Mouse (Mus musculus) MEL (cell line): ENCODE measurements around the gene Olfr718-ps1. TPM values are rescaled to one million over a fixed set of nuclear protein-coding genes. Genes with fewer than 3 reads are reported as not detected.

Experiments used
- DNase-seq: peaks from one replicate; pipeline ENCODE4 v3.0.0; 2011; ENCODE audit warnings: low read depth, low spot score
- H3K27ac ChIP-seq: 2 replicates; pipeline ENCODE4 v1.5.1; 2012; ENCODE audit warnings: low read depth, mild to moderate bottlenecking, control low read depth, low read length, moderate library complexity; ENCODE audit not compliant: control insufficient read depth
- H3K27me3 ChIP-seq, 2 experiments: fragments of 150-350 bp in 1 of 2; sonication (generic) in 1 of 2; 2 replicates each; pipeline ENCODE4 v1.6.1; 2012; ENCODE audit warnings: low read length in 2 of 2, mild to moderate bottlenecking in 2 of 2, improper control_type of control experiment in 1 of 2, moderate library complexity in 1 of 2; ENCODE audit not compliant: insufficient read depth in 2 of 2, control insufficient read depth in 1 of 2
- H3K36me3 ChIP-seq, 2 experiments: 2 replicates each; pipeline ENCODE4 v1.6.1; 2012 to 2014; ENCODE audit warnings: low read length in 2 of 2, improper control_type of control experiment in 1 of 2, inconsistent platforms in 1 of 2, mild to moderate bottlenecking in 1 of 2; ENCODE audit not compliant: insufficient read depth in 2 of 2, control insufficient read depth in 1 of 2
- H3K4me1 ChIP-seq, 2 experiments: fragments of 150-350 bp in 1 of 2; sonication (generic) in 1 of 2; 2 replicates each; pipeline ENCODE4 v1.6.1; 2012; ENCODE audit warnings: low read length in 2 of 2, improper control_type of control experiment in 1 of 2, mild to moderate bottlenecking in 1 of 2; ENCODE audit not compliant: insufficient read depth in 2 of 2, control insufficient read depth in 1 of 2
- H3K4me3 ChIP-seq, 2 experiments: fragments of 150-350 bp in 1 of 2; sonication (generic) in 1 of 2; 2 replicates each; pipeline ENCODE4 v1.5.1; 2012; ENCODE audit warnings: low read depth in 2 of 2, low read length in 2 of 2, mild to moderate bottlenecking in 2 of 2, moderate library complexity in 2 of 2, control low read depth in 1 of 2, improper control_type of control experiment in 1 of 2; ENCODE audit not compliant: control insufficient read depth in 1 of 2, insufficient read depth in 1 of 2
- H3K79me2 ChIP-seq: 2 replicates; pipeline ENCODE4 v1.6.1; 2012; ENCODE audit warnings: mild to moderate bottlenecking, low read length, moderate library complexity; ENCODE audit not compliant: control insufficient read depth, poor library complexity, insufficient read depth
- H3K9ac ChIP-seq: 2 replicates; pipeline ENCODE4 v1.6.1; 2012; ENCODE audit warnings: low read depth, mild to moderate bottlenecking, control low read depth, low read length, moderate library complexity; ENCODE audit not compliant: control insufficient read depth, poor library complexity, severe bottlenecking
- H3K9me3 ChIP-seq: fragments of 150-350 bp; sonication (generic); replicated peaks from 2 replicates; pipeline ENCODE4 v1.6.1; 2012; ENCODE audit warnings: mild to moderate bottlenecking, low read length, improper control_type of control experiment, moderate library complexity; ENCODE audit not compliant: insufficient read depth
- CHD2 ChIP-seq: IDR thresholded peaks from 2 replicates; pipeline ENCODE4 v1.6.1; 2011; ENCODE audit warnings: low read length, improper control_type of control experiment
- CTCF ChIP-seq, 3 experiments: IDR thresholded peaks in 2 of 3; conservative IDR thresholded peaks in 1 of 3; 2 replicates each; pipeline ENCODE4 v1.5.1; 2011 to 2012; ENCODE audit warnings: low read length in 3 of 3, low read depth in 2 of 3, mild to moderate bottlenecking in 2 of 3, improper control_type of control experiment in 1 of 3, inconsistent platforms in 1 of 3, mixed read lengths in 1 of 3, moderate library complexity in 1 of 3; ENCODE audit not compliant: control insufficient read depth in 1 of 3, insufficient read depth in 1 of 3, poor library complexity in 1 of 3, severe bottlenecking in 1 of 3
- ELF1 ChIP-seq: IDR thresholded peaks from 2 replicates; pipeline ENCODE4 v1.6.1; 2014; ENCODE audit warnings: low read depth, mild to moderate bottlenecking, inconsistent platforms, low read length, improper control_type of control experiment, moderate library complexity
- ETS1 ChIP-seq: IDR thresholded peaks from 2 replicates; pipeline ENCODE4 v1.6.1; 2012; ENCODE audit warnings: low read depth, mild to moderate bottlenecking, inconsistent platforms, low read length, improper control_type of control experiment, moderate library complexity
- GATA1 ChIP-seq: IDR thresholded peaks from 2 replicates; pipeline ENCODE4 v1.6.1; 2011; ENCODE audit warnings: low read depth, low read length, improper control_type of control experiment
- JUND ChIP-seq: IDR thresholded peaks from 2 replicates; pipeline ENCODE4 v1.6.1; 2011; ENCODE audit warnings: low read depth, mild to moderate bottlenecking, improper control_type of control experiment, low read length
- MAFK ChIP-seq: IDR thresholded peaks from 2 replicates; pipeline ENCODE4 v1.6.1; 2011; ENCODE audit warnings: low read depth, mild to moderate bottlenecking, low read length, improper control_type of control experiment, borderline replicate concordance
- MAX ChIP-seq: IDR thresholded peaks from 2 replicates; pipeline ENCODE4 v1.6.1; 2011; ENCODE audit warnings: low read length, improper control_type of control experiment
- MXI1 ChIP-seq: IDR thresholded peaks from 2 replicates; pipeline ENCODE4 v1.6.1; 2011; ENCODE audit warnings: mild to moderate bottlenecking, low read depth, low read length, improper control_type of control experiment
- MYC ChIP-seq: IDR thresholded peaks from 2 replicates; pipeline ENCODE4 v1.6.1; 2011; ENCODE audit warnings: low read depth, mild to moderate bottlenecking, low read length, improper control_type of control experiment, moderate library complexity
- NELFE ChIP-seq: IDR thresholded peaks from 2 replicates; pipeline ENCODE4 v1.6.1; 2011; ENCODE audit warnings: low read depth, low read length, improper control_type of control experiment
- NRF1 ChIP-seq: IDR thresholded peaks from 2 replicates; pipeline ENCODE4 v1.6.1; 2014; ENCODE audit warnings: low read depth, mild to moderate bottlenecking, inconsistent platforms, low read length, improper control_type of control experiment, moderate library complexity; ENCODE audit not compliant: poor library complexity, insufficient read depth, severe bottlenecking
- SMC3 ChIP-seq: IDR thresholded peaks from 2 replicates; pipeline ENCODE4 v1.6.1; 2011; ENCODE audit warnings: low read depth, low read length, improper control_type of control experiment
- TCF12 ChIP-seq: IDR thresholded peaks from 2 replicates; pipeline ENCODE4 v1.6.1; 2014; ENCODE audit warnings: low read depth, mild to moderate bottlenecking, inconsistent platforms, low read length, improper control_type of control experiment, moderate library complexity
- USF1 ChIP-seq: IDR thresholded peaks from 2 replicates; pipeline ENCODE4 v1.6.1; 2014; ENCODE audit warnings: low read depth, mild to moderate bottlenecking, inconsistent platforms, low read length, improper control_type of control experiment, moderate library complexity
- USF2 ChIP-seq, 2 experiments: IDR thresholded peaks; 2 replicates each; pipeline ENCODE4 v1.6.1; 2011 to 2012; ENCODE audit warnings: improper control_type of control experiment in 2 of 2, low read length in 2 of 2, borderline replicate concordance in 1 of 2, inconsistent platforms in 1 of 2, low read depth in 1 of 2, mild to moderate bottlenecking in 1 of 2; ENCODE audit not compliant: insufficient read depth in 1 of 2
- ZC3H11A ChIP-seq: IDR thresholded peaks from 2 replicates; pipeline ENCODE4 v1.6.1; 2012; ENCODE audit warnings: low read depth, mild to moderate bottlenecking, inconsistent platforms, low read length, improper control_type of control experiment
- ZKSCAN1 ChIP-seq: IDR thresholded peaks from 2 replicates; pipeline ENCODE4 v1.6.1; 2012; ENCODE audit warnings: low read depth, mild to moderate bottlenecking, inconsistent platforms, low read length, improper control_type of control experiment, moderate library complexity
- ZNF384 ChIP-seq: IDR thresholded peaks from 2 replicates; pipeline ENCODE4 v1.6.1; 2012; ENCODE audit warnings: low read depth, mild to moderate bottlenecking, inconsistent platforms, low read length, improper control_type of control experiment
- polyA plus RNA-seq, 2 experiments: library from polyadenylated mRNA; stranded (reverse) in 1 of 2; unstranded in 1 of 2; fragments of >175 nt in 1 of 2; fragments of >200 nt in 1 of 2; gene quantifications; 2 replicates each; pipeline versions ENCODE4 v1.2.1 to v1.2.4; 2012; ENCODE audit warnings: low replicate concordance in 2 of 2, low read depth in 1 of 2; ENCODE audit not compliant: insufficient read length in 2 of 2, insufficient read depth in 1 of 2, missing spikeins in 1 of 2
- total RNA-seq: library from RNA; depleted of rRNA; stranded (reverse); fragments of 300-350 nt; gene quantifications from 2 replicates; pipeline ENCODE4 v1.2.3, GENCODE M21; 2012

The Olfr718-ps1 gene
- total and polyA plus RNA-seq, 3 experiments, result 0.01 TPM; not detected in 2

DNA sequence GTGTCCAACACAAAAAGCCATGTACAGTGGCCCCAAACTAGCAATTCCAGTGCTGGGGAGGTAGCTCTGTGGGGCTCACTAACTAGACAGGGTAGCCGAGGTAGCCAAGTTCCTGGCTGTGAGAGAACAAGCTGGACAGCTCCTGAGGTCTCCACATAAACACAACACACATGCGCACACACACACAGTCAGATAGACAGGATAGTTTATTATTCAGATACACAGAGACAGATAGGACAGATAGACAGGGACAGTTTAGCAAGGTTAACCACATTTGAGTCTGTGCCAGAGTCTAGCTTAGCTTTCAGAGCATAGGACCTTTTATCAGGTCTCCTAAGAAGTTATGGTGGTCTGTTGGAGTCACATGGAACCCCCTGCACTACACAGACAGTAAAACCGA, 40.5 kb downstream of the Olfr718-ps1 start (continued):
- TF ChIP-seq SMC3 (no peak), ETS1 (peak; percentile 82), MYC (no peak), USF1 (peak; percentile 49; the same call in 1 of the 2 replicates), ZC3H11A (no peak), ELF1 (no peak), NRF1 (peak; percentile 68), ZNF384 (no peak), USF2 (IDR thresholded peaks at IDR 0.05; ENCODE audit: borderline replicate concordance in 1 of 2, insufficient read depth in 1 of 2, low read depth in 1 of 2, low read length in 2 of 2) (no peak), MAX (peak; percentile 87), MAFK (peak; percentile 55; the same call in 1 of the 2 replicates)

DNA sequence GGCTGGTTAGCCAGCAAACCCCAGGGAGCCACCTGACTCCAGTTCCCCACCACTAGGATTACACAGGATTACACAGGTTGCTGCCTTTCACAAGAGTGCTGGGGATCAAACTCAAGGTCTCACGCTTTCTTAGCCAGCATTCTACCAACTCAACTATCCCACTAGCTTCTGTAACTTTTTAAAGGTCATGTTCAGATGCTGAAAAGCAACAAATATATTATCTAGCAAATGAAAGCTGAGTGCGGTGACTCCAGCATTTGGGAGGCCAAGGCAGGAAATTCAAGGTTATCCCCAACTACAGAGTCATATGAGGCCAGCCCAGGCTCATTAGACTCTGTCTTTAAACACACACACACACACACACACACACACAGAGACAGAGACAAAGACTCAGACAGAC, 44.1 kb downstream of the Olfr718-ps1 start:
- Histone ChIP-seq H3K36me3 (peaks cover 0 to 36% of the 10 kb centered on the region in 2 experiments; a peak in 2 of 4 replicates), H3K4me3 (no peak overlapping the region), H3K79me2 (peaks cover 47% of the 10 kb centered on the region), H3K9ac (no peak overlapping the region), H3K9me3 (no peaks in the 10 kb centered on the region), H3K27me3 (no peaks in the 10 kb centered on the region), H3K4me1 (peaks cover 20 to 30% of the 10 kb centered on the region in 2 experiments), H3K27ac (no peak overlapping the region)
- DNase-seq, result no peak
- TF ChIP-seq JUND, result no peak
- no peak for TF ChIP-seq NRF1
- TF ChIP-seq ZKSCAN1, result no peak
- TF ChIP-seq CHD2, result no peak
- TF ChIP-seq USF1, result no peak
- no peak for TF ChIP-seq ETS1
- TF ChIP-seq CTCF (IDR thresholded peaks at IDR 0.05 in 2 of 3, conservative IDR thresholded peaks at IDR 0.05 in 1 of 3; ENCODE audit: control insufficient read depth in 1 of 3, insufficient read depth in 1 of 3, low read depth in 2 of 3, low read length in 3 of 3, poor library complexity in 1 of 3, severe bottlenecking in 1 of 3), result no peak
- no peak for TF ChIP-seq TCF12
- TF ChIP-seq GATA1, result no peak
- TF ChIP-seq NELFE, result no peak
- no peak for TF ChIP-seq ZC3H11A
- no peak for TF ChIP-seq MAFK
- no peak for TF ChIP-seq MXI1
- no peak for TF ChIP-seq ZNF384
